Mouse (Mus musculus) gastrocnemius, postnatal 25 days (tissue): Measurements from ENCODE around the gene Tmprss7. TPM values are rescaled to one million over a fixed set of nuclear protein-coding genes. Genes with fewer than 3 reads are reported as not detected.

Source experiments
- DNase-seq: peaks from one replicate; pipeline ENCODE4 v3.0.0; 2022
- total RNA-seq, 2 experiments: library from RNA; stranded (reverse); gene quantifications; 1 replicate in 1 of 2; 2 replicates in 1 of 2; pipeline ENCODE4 v1.2.3; 2021

Tmprss7 gene
- total RNA-seq, 2 experiments from 2014 or later, result not detected

DNA sequence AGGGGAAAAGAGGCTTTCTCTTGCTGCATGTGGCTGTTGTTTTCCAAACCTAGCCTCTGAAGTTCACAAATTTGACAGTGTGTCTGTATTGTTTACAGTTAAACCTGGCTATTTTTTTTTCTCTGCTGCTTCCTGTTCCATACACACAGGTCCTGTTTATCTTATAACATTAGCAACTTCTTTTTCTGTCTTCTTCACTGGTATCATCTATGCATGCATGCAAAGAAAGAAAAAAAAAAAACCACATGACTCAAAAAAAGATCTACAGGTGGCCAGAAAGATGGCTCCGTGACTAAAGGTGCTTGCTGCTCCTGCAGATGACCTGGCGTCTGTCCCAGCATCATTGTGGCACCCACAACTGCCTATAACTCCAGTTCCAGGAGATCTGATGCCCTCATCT lies 68.1 kb downstream of the Tmprss7 start:
- DNase-seq, result no peak

DNA sequence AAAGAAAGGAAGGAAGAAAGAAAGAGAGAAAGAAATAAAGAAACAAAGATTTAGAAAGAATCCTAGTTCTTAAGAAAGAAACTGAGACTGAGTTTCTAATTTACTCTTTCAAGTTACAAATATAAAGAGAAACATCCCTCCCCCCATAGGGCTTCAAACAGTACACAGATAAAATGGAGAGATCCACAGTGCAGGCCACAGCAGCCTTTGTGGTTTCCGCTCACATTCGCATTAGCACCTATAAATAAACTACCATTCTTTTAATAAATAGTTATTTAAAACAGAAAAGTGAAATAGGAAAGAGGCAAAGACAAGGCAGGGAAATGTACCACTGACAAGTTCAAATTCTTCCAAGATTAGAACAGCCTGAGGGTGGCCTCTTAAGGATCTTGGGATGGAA lies 68.7 kb downstream of the Tmprss7 start:
- no peak for DNase-seq

DNA sequence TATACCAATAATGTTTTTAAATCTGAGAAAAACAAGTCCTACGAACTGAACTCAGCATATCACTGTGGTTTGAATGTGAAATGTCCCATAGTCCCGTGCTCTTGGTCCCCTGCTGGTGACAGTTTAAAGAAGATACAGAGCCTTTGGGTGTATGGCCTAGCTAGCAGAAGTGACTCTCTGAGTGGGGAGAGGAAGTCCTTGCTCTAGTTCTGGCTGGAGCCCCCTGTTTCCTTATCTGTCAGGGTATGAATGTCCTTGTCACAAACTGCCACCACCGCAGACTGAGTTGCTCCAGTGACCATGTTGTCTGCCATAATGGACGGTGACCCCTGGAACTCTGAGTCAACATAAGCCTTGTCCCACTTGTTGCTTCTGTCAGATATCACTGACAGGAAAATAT lies 70.2 kb downstream of the Tmprss7 start:
- DNase-seq, result no peak

DNA sequence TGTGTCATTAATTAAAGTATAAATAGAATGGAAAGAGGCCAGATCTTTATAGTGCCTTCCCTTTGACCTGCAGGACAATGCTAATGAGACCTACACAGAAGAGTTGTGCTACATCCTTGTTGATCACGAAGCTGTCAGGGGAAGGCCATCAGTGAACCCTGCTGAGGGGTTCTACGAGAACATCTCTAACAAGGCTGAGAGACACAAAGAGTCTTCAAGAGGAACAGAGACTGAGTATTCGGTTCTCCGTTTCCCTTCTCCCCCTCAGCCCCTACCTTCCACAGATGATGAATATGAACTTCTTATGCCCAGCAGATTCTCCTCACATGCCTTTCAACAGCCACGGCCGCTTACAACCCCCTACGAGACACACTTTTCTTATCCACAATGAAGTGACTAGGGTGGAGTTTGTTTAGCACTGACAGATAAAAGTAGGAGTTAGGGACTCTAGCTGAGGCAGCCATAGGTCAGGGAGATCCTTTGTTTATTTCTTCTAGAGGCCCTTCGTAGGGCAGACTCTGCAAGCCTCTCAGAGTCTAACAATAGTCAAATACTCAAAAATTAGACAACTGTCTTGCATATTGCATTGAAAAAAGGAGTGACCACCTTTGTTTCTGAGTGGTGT lies 73.6 kb downstream of the Tmprss7 start:
- no peak for DNase-seq

DNA sequence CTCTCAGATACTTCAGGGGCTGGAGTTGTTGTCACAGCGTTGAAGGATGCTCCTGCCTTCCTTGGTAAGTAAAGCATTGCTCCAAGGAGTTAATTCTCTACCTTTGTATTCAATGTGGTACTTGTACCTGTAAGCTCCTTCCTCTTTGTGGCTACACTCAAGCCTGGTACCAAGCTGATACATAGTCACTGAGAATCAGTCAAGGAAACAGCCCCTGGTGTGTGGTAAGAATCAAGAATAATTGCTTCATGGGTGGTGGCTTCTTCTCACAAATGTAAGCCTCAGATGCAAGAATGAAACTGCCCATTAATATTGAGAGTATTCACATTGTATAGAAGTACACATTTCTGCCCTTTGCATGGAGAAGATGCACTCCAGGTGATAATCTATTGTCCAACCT lies 77.5 kb downstream of the Tmprss7 start:
- no peak for DNase-seq

DNA sequence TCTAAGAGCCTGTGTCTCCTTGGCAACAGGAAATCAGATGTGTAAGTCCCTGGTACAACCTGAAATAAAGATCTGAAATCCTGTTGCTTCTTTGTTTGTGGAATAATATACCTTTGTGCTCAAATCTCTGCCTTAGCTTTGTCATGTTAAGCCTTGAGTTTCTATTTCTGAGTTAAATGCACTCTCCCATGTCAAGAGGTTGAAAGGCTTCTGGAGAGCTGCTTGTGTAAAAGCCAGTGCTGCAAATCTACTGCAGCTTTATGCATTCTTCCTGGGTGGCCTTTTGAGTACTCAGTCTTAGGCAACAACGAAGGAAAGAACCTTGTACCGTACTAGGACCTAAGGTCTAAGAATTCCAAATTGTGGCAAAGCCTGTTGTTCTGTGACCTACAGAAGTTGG lies 80.2 kb downstream of the Tmprss7 start:
- DNase-seq, result no peak

DNA sequence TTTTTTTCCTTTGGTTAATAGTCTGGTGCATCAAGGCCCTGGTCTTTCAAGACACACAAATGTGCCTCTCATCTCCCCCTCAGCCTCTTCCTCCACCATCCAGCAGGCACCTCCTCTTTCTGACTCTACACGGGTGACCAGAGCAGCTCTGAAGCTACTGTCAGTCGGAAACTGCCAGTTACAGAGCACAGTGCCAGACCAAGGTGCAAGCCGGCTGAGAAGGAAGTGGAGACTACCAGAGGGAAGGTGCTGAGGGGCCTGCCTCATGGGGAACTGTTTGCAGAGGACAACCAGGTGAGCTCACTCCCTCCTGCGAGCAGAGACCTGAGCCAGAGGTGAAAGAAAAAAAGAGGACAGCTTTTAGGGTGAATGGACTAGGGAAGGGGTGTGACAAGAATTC lies 83.2 kb downstream of the Tmprss7 start, which contains the start of gene Gcsam:
Gene Gcsam, plus strand, starts transcription at position 114 of the 400 bp plus-strand sequence.
- no peak for DNase-seq

DNA sequence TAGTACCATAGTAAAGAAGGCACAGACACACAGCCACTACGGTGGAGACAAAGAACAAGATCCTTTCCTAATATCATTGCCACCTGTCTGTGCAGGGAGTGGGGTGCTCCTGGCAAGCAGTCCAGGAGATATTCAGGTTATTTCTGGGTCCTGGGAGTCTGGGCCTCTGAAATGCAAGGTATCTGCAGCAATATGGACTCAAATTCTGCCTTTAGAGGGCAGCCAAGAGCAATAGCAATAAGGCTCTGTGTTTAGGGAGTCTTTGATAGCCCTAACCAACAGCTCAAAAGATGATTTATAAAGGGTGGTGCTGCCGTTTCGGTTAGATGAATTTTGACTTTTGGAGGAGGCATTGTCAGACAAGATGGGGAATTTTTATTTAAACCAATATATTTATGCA lies 84.2 kb downstream of the Tmprss7 start:
- no peak for DNase-seq

DNA sequence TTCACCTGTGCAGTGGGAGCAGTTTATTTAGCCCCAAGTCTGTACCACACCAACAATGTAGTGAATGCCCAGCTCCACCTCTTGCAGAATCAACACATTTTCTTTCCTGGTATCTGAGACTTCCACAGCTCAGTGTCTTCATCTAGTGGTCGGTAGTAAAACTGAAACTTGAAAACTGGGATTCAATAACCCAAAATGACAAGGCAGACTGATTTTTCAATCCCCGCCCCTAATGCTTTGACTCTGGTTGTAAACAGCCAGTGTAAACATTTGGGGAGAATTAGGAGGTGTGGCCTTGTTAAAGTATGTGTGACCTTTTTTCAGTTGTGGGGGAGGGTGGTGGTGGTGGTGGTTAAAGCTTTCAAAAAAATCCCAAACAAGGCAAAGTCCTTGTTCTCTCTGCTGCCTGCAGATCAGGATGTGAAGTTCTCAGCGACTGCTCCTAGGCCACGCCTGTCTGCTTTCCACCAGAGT lies 84.9 kb downstream of the Tmprss7 start:
- no peak for DNase-seq

Other genes starting within 250 kb of the Tmprss7 start
- gene Gm609, start 200.7 kb downstream of the Tmprss7 start, total RNA-seq, result under 1 TPM in 1 of 2 experiments, not detected in 1; 0.21 TPM
- gene Gm17783, start 161.6 kb downstream of the Tmprss7 start, total RNA-seq, result not detected
- gene Slc9c1, start 158.3 kb downstream of the Tmprss7 start, total RNA-seq, result not detected
- gene Gcsam, start 83.3 kb downstream of the Tmprss7 start, total RNA-seq, result under 1 TPM in 1 of 2 experiments, not detected in 1; 0.19 TPM
- not detected for gene BC016579, start 39.6 kb downstream of the Tmprss7 start, total RNA-seq
- gene Tagln3, start 30.9 kb upstream of the Tmprss7 start, total RNA-seq, result under 1 TPM; 0.28 to 0.56 TPM
- gene Abhd10, start 49.3 kb upstream of the Tmprss7 start, total RNA-seq, result 10 to 100 TPM; 10.5 to 13.5 TPM